Comparison of ENCODE assay signal across 8 mouse cellular contexts in genomic region chr16:76129982-76130381, GRCm38 (mm10).
DNase-seq lines count a peak whose midpoint lies in the region; ATAC-seq and TF ChIP-seq lines count a peak whose summit lies in the region.

No protein-coding gene starts in this region.

- no peak overlapping the region for H3K9ac ChIP-seq in kidney, embryonic 16.5 days (replicated peaks; ENCODE audit: low read length)
- H3K9ac ChIP-seq in forebrain, embryonic 15.5 days (replicated peaks): no peak overlapping the region

- H3K27ac ChIP-seq in kidney, embryonic 16.5 days (ENCODE audit: low read length): no peak overlapping the region
- no peak overlapping the region for H3K27ac ChIP-seq in limb, embryonic 10.5 days
- no peak overlapping the region for H3K27ac ChIP-seq in forebrain, embryonic 15.5 days (replicated peaks)
- no peak overlapping the region for H3K27ac ChIP-seq in cerebellum, adult 2 months (ENCODE audit: insufficient read depth, low read length)

- H3K4me1 ChIP-seq in kidney, embryonic 16.5 days (ENCODE audit: insufficient read depth, low read length): no peaks in the 10 kb centered on the region
- H3K4me1 ChIP-seq in E14TG2a.4 (replicated peaks; ENCODE audit: low read depth, low read length): no peaks in the 10 kb centered on the region
- no peaks in the 10 kb centered on the region for H3K4me1 ChIP-seq in limb, embryonic 10.5 days
- no peaks in the 10 kb centered on the region for H3K4me1 ChIP-seq in forebrain, embryonic 15.5 days
- no peaks in the 10 kb centered on the region for H3K4me1 ChIP-seq in cerebellum, adult 2 months (ENCODE audit: control insufficient read depth, insufficient read depth, low read length)

- no peak overlapping the region for H3K4me2 ChIP-seq in kidney, embryonic 16.5 days (replicated peaks; ENCODE audit: low read depth, low read length)
- H3K4me2 ChIP-seq in forebrain, embryonic 15.5 days (replicated peaks): no peak overlapping the region

- H3K27me3 ChIP-seq in kidney, embryonic 16.5 days (ENCODE audit: insufficient read depth, low read length): no peaks in the 10 kb centered on the region
- no peaks in the 10 kb centered on the region for H3K27me3 ChIP-seq in E14TG2a.4 (ENCODE audit: insufficient read depth, low read length)
- no peaks in the 10 kb centered on the region for H3K27me3 ChIP-seq in limb, embryonic 10.5 days (ENCODE audit: low read depth, poor library complexity, severe bottlenecking)
- no peaks in the 10 kb centered on the region for H3K27me3 ChIP-seq in splenic B cell, adult 2 months (ENCODE audit: control insufficient read depth, insufficient read depth, low read length, poor library complexity, severe bottlenecking)
- no peaks in the 10 kb centered on the region for H3K27me3 ChIP-seq in forebrain, embryonic 15.5 days
- H3K27me3 ChIP-seq in cerebellum, adult 2 months (ENCODE audit: control insufficient read depth, insufficient read depth, low read length): no peaks in the 10 kb centered on the region

- no peak for TF ChIP-seq POLR2A in brain, embryonic 14.5 days (IDR thresholded peaks at IDR 0.05; ENCODE audit: borderline replicate concordance, extremely low read depth, insufficient read depth, insufficient read length, poor library complexity, severe bottlenecking)
- TF ChIP-seq POLR2A in cerebellum, adult 2 months (IDR thresholded peaks at IDR 0.05; ENCODE audit: borderline replicate concordance, insufficient read depth, low read length): no peak

- H3K9me3 ChIP-seq in kidney, embryonic 16.5 days (ENCODE audit: low read length): no peaks in the 10 kb centered on the region
- H3K9me3 ChIP-seq in E14TG2a.4 (ENCODE audit: low read length): peaks cover 40% of the 10 kb centered on the region
- no peaks in the 10 kb centered on the region for H3K9me3 ChIP-seq in limb, embryonic 10.5 days (replicated peaks)
- no peaks in the 10 kb centered on the region for H3K9me3 ChIP-seq in forebrain, embryonic 15.5 days

- peak; percentile 9 for DNase-seq in kidney, adult 11 months
- DNase-seq in brain, embryonic 14.5 days (ENCODE audit: low read depth): no peak
- DNase-seq in limb, embryonic 10.5 days (ENCODE audit: low spot score): peak; percentile 46
- peak; percentile 86 for DNase-seq in splenic B cell, adult 2 months (ENCODE audit: low read depth, low spot score)
- DNase-seq in cerebellum, adult 2 months: no peak

- no peak for ATAC-seq in kidney, embryonic 16.5 days (ENCODE audit: low FRiP score, low TSS enrichment)
- no peak for ATAC-seq in forebrain, embryonic 15.5 days (replicated peaks)

- 93% methylated on average over 2 of the region's 2 CpGs for WGBS in kidney, embryonic 16.5 days
- WGBS in limb, embryonic 10.5 days: 93% methylated on average over 2 of the region's 2 CpGs
- WGBS in forebrain, embryonic 15.5 days: 88% methylated on average over 2 of the region's 2 CpGs
- 94% methylated on average over 2 of the region's 2 CpGs for WGBS in cerebellum, adult 2 months

- peak; percentile 34 for TF ChIP-seq CTCF in E14TG2a.4 (conservative IDR thresholded peaks at IDR 0.05; ENCODE audit: low read length)
- peak; percentile 27; the same call in 1 of the 2 replicates for TF ChIP-seq CTCF in brain, embryonic 14.5 days (IDR thresholded peaks at IDR 0.05; ENCODE audit: borderline replicate concordance, extremely low read depth, insufficient read depth, insufficient read length)
- no peak for TF ChIP-seq CTCF in cerebellum, adult 2 months (IDR thresholded peaks at IDR 0.05; ENCODE audit: borderline replicate concordance, insufficient read depth, low read depth, low read length)

- no peaks in the 10 kb centered on the region for H3K36me3 ChIP-seq in kidney, embryonic 16.5 days (ENCODE audit: insufficient read depth, low read length)
- H3K36me3 ChIP-seq in E14TG2a.4 (ENCODE audit: insufficient read depth, low read length): no peaks in the 10 kb centered on the region
- H3K36me3 ChIP-seq in limb, embryonic 10.5 days: no peaks in the 10 kb centered on the region
- H3K36me3 ChIP-seq in splenic B cell, adult 2 months (ENCODE audit: control insufficient read depth, insufficient read depth, low read length, poor library complexity, severe bottlenecking): no peaks in the 10 kb centered on the region
- H3K36me3 ChIP-seq in forebrain, embryonic 15.5 days: no peaks in the 10 kb centered on the region

- no peak overlapping the region for H3K4me3 ChIP-seq in kidney, embryonic 16.5 days (ENCODE audit: low read length)
- no peak overlapping the region for H3K4me3 ChIP-seq in E14TG2a.4 (replicated peaks; ENCODE audit: low read length)
- H3K4me3 ChIP-seq in limb, embryonic 10.5 days: no peak overlapping the region
- no peak overlapping the region for H3K4me3 ChIP-seq in forebrain, embryonic 15.5 days
- no peak overlapping the region for H3K4me3 ChIP-seq in cerebellum, adult 2 months (replicated peaks; ENCODE audit: insufficient read depth, low read depth, low read length)

Comparison
In these comparisons a context has a peak if more than half of its experiments do, and no peak if none do; other contexts are left out.
1. DNase-seq: peak in kidney, adult 11 months (single experiment), limb, embryonic 10.5 days (single experiment) and splenic B cell, adult 2 months (single experiment); none in brain, embryonic 14.5 days (single experiment) and cerebellum, adult 2 months (0 of 2).